Mouse (Mus musculus) retina, embryonic 14.5 days (tissue): ENCODE results near the gene Gm3285.

ENCODE experiments used
- DNase-seq: peaks from one replicate; pipeline ENCODE4 v3.0.0-alpha.2; 2015; ENCODE audit warnings: low spot score

Gm3285 gene

DNA sequence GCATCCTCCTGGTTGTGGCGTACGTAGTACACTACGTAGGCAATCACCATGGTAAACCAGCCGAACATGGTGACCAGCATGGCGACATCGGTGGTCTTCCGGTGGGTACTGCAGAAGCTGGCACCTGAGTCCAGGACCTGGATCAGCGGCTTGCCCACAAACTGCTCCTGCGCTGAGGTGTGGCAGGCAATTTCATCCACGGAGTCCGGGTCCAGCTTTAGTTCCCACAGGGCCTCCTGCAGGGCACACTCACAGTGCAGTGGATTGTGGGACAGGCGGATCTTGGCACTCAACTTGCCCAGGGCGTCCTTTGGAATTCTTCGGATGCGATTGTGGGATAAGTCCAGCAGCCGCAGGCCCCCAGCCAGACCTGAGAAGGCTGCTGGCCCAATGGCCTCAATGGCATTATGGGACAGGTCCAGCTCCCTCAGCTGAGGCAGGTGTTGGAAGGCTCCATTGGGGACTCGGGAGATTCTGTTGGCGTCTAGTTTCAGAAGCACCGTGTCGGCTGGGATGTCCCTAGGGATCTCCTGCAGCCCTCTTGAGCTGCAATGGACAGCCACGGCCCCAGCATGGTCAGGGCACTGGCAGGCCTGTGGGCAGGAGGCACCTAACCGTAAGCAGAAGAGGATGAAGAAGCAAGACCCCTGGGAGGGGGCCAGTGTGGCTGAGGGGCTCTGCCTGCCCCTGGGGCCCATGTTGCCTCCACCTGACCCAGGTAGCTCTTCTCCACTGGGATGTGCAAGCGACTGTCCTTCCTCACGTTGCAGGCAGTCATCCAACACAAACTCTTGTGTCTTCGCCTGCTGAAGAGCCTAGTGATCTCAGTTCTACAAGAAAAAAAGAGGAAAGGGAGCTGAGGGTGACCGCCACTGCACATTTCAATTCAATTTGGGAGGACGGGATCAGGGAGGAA, 39.4 kb downstream of the Gm3285 start:
- no peak for DNase-seq

DNA sequence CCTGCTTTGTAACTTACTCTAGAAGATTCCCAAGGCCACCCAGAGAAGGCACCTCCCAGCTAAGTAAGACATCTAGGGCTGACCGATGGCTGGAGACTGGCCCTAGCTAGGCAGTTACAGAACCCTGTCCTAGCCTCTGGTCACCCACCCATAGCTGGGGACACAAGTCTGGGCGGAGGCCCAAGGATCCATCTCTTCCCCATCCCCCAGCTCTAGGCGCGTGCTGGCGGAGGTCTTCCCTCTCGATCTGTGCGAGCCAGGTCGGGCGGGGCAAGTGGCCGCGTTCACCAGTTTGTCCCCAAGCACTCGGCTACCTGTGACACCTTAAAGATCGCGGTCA, 40.1 kb downstream of the Gm3285 start:
- no peak for DNase-seq

DNA sequence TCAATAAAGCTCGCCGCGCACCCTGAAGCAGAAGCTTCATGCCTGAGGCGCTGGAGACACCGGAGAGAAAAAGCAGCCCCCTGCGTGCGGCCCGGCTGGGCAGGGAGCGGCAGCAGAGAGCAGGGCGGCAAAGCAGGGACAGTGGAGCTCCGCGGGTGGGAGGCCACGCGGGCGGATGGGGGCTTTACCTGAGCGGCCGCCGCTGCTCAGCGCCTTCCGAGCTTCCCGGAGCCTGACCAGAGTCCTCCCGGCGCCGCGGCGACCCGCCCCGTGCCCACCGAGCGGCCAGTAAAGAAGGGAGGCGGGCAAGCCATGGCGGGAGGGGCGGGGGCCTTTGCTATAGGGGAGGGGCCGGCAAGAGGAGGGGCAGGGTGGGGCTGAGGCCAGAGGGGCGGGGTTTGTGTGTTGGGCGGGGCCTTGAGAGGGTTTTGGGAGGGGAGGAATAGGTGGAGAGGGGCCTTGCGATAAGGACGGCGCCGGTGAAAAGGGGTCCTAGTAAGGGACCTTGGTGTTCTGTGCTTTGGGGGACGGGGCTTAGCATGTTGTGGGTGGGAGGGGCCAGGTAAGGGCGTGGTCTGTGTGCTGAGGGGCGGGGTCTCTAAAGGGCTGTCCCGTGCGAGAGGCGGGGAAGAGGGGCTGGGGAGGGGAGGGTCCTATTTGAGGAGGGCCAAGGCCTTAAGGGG, 40.6 kb downstream of the Gm3285 start, which contains the start of gene Lrrc3:
Gene Lrrc3, minus strand, starts transcription at position 326 of the 683 bp plus-strand sequence.
- DNase-seq: peak; percentile 76

DNA sequence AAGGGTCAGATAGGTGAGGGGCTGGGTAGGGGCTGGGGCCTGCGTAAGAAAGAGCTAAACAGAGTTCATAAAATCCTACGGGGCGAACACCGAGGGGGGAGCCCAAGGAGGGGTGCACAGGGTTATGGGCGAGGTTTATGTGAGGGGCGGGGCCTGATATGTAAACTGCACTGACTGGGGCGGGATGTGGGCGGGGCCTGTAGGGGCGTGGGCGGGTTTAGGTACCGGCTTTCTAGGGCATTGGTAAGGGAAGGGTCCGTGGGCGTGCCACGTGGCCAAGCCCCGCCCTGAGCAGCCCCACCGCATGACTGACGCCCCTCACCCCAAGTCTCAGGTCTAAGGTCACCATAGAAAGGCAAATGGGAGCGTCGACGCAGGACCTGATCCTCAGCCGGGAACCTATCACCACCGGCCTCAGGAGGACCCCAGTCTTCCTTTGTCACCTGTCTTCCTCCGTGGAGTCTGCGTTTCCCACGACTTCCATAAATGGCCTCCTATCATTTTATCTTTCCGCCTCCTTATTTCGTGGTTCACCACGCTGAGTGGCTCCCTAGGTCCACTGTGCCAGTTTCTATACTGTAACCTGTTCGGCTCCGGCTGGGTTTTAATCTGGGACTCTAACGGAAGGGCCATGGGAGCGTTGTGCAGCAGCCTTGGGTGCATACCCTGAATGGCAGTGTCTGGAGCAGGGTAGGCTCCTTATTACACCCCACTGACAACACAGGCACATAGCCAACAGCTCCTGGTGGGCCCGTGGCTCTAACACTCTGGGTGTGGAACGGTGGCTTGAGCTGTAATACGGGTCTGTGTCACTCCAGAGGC, 41.3 kb downstream of the Gm3285 start:
- peak; percentile 86 for DNase-seq
